Comparison of ENCODE assay signal across 34 mouse cellular contexts in genomic region chr11:33943565-33943964, GRCm38 (mm10). TPM values are rescaled to one million over a fixed set of nuclear protein-coding genes. Genes with fewer than 3 reads are reported as not detected.
"Had no signal": no experiment of that assay in that cellular context is flagged by ENCODE, and none has a peak within 500 bp of the region (broad histone marks: within the 10 kb centered on the region; RNA-seq: fewer than 3 reads in every experiment).

No protein-coding gene starts in this region.

- H3K9me3 ChIP-seq: limb, embryonic 10.5 days; limb, embryonic 12.5 days; limb, embryonic 13.5 days; limb, embryonic 15.5 days; liver, embryonic 12.5 days; liver, embryonic 13.5 days; liver, embryonic 15.5 days; lung, embryonic 15.5 days; midbrain, embryonic 10.5 days; midbrain, embryonic 12.5 days; midbrain, embryonic 13.5 days; midbrain, embryonic 15.5 days; neural tube, embryonic 12.5 days had no signal

- H3K27me3 ChIP-seq: limb, embryonic 13.5 days; limb, embryonic 15.5 days; liver, embryonic 12.5 days; liver, embryonic 13.5 days; liver, embryonic 15.5 days; midbrain, embryonic 12.5 days; midbrain, embryonic 13.5 days; midbrain, embryonic 15.5 days; neural tube, embryonic 12.5 days had no signal

- H3K9ac ChIP-seq: limb, embryonic 12.5 days; limb, embryonic 13.5 days; limb, embryonic 15.5 days; liver, embryonic 12.5 days; liver, embryonic 13.5 days; liver, embryonic 14.5 days; liver, embryonic 15.5 days; liver, postnatal 0 days; lung, embryonic 14.5 days; lung, embryonic 15.5 days; midbrain, embryonic 12.5 days; midbrain, embryonic 13.5 days; midbrain, embryonic 15.5 days; neural tube, embryonic 12.5 days had no signal

- H3K4me2 ChIP-seq: limb, embryonic 12.5 days; limb, embryonic 13.5 days; limb, embryonic 15.5 days; liver, embryonic 11.5 days; liver, embryonic 12.5 days; liver, embryonic 13.5 days; liver, embryonic 15.5 days; lung, embryonic 14.5 days; lung, embryonic 15.5 days; midbrain, embryonic 11.5 days; midbrain, embryonic 12.5 days; midbrain, embryonic 13.5 days; midbrain, embryonic 15.5 days; neural tube, embryonic 12.5 days had no signal

- H3K27ac ChIP-seq: limb, embryonic 10.5 days; limb, embryonic 12.5 days; limb, embryonic 13.5 days; limb, embryonic 15.5 days; liver, embryonic 12.5 days; liver, embryonic 13.5 days; liver, embryonic 14.5 days; liver, embryonic 15.5 days; lung, embryonic 15.5 days; macrophage; midbrain, embryonic 10.5 days; midbrain, embryonic 12.5 days; midbrain, embryonic 13.5 days; midbrain, embryonic 15.5 days; neural tube, embryonic 12.5 days had no signal

- DNase-seq: liver, embryonic 13.5 days; lung, adult 18-20 months; lung, adult 2 months; lung, postnatal 10 days; lung, postnatal 36 days; lung, postnatal 4 days; midbrain, embryonic 14.5 days had no signal

- H3K36me3 ChIP-seq: limb, embryonic 10.5 days; limb, embryonic 12.5 days; limb, embryonic 13.5 days; limb, embryonic 15.5 days; liver, embryonic 12.5 days; liver, embryonic 13.5 days; liver, embryonic 15.5 days; lung, embryonic 15.5 days; midbrain, embryonic 10.5 days; midbrain, embryonic 12.5 days; midbrain, embryonic 13.5 days; midbrain, embryonic 15.5 days; neural tube, embryonic 12.5 days had no signal

- ATAC-seq: liver, postnatal 0 days; lung, postnatal 0 days; midbrain, embryonic 13.5 days; midbrain, embryonic 15.5 days; midbrain, embryonic 16.5 days had no signal

- H3K4me1 ChIP-seq: liver, embryonic 15.5 days; lung, embryonic 15.5 days; midbrain, embryonic 12.5 days; neural tube, embryonic 12.5 days had no signal

- H3K4me3 ChIP-seq: limb, embryonic 10.5 days; limb, embryonic 12.5 days; limb, embryonic 13.5 days; limb, embryonic 15.5 days; liver, embryonic 12.5 days; liver, embryonic 13.5 days; liver, embryonic 15.5 days; lung, embryonic 15.5 days; megakaryocyte, embryonic 14.5 days; midbrain, embryonic 10.5 days; midbrain, embryonic 12.5 days; midbrain, embryonic 13.5 days; midbrain, embryonic 15.5 days; myocyte; neural tube, embryonic 12.5 days had no signal

RNA-seq across cellular contexts. Expression of gene Kcnmb1, which starts 19.2 kb away (rescaled TPM):
- total RNA-seq: liver, adult 2 months; megakaryocyte progenitor cell, adult 5-6 weeks; megakaryocyte, adult 5-6 weeks; megakaryocyte-erythroid progenitor cell, adult 5-6 weeks; monocyte, adult 5-6 weeks had no signal
- polyA plus RNA-seq: liver, embryonic 15.5 days; macrophage had no signal

RNA-seq across cellular contexts. Expression of gene Kcnip1, which starts 49.4 kb away (rescaled TPM):
- total RNA-seq: liver, adult 2 months; megakaryocyte progenitor cell, adult 5-6 weeks; megakaryocyte-erythroid progenitor cell, adult 5-6 weeks; monocyte, adult 5-6 weeks had no signal
- polyA plus RNA-seq: liver, adult 2 months; liver, postnatal 0 days; macrophage; myocyte had no signal
